Mouse (Mus musculus) liver, embryonic 16.5 days (tissue): ENCODE results near the gene Lcn2. TPM values are rescaled to one million over a fixed set of nuclear protein-coding genes. Genes with fewer than 3 reads are reported as not detected.

Experiments used
- ATAC-seq: fragments of 200-750 bp; cut with Nextera tagmentation; 2 replicates; pipeline ENCODE4 v1.8.0; 2017; ENCODE audit warnings: low read depth, mild to moderate bottlenecking, moderate number of reproducible peaks, moderate library complexity
- H3K27ac ChIP-seq: fragments of 300-500 bp; sonication (generic); 2 replicates; pipeline ENCODE4 v1.5.1; 2014; ENCODE audit warnings: mild to moderate bottlenecking, low read length
- H3K27me3 ChIP-seq: fragments of 300-500 bp; sonication (generic); 2 replicates; pipeline ENCODE4 v1.6.1; 2014; ENCODE audit warnings: low read depth, low read length, mixed read lengths; ENCODE audit not compliant: control insufficient read depth, insufficient read depth
- H3K36me3 ChIP-seq: fragments of 300-500 bp; sonication (generic); 2 replicates; pipeline ENCODE4 v1.6.1; 2014; ENCODE audit warnings: mild to moderate bottlenecking; ENCODE audit not compliant: control insufficient read depth, insufficient read depth
- H3K4me1 ChIP-seq: fragments of 300-500 bp; sonication (generic); 2 replicates; pipeline ENCODE4 v1.6.1; 2014; ENCODE audit warnings: low read depth, low read length, mixed read lengths; ENCODE audit not compliant: control insufficient read depth
- H3K4me2 ChIP-seq: fragments of 300-500 bp; sonication (generic); 2 replicates; pipeline ENCODE4 v1.6.1; 2014; ENCODE audit warnings: low read depth, low read length, mixed read lengths
- H3K4me3 ChIP-seq: fragments of 300-500 bp; sonication (generic); 2 replicates; pipeline ENCODE4 v1.5.1; 2014; ENCODE audit warnings: low read depth, mild to moderate bottlenecking, low read length
- H3K9ac ChIP-seq: fragments of 300-500 bp; sonication (generic); 2 replicates; pipeline ENCODE4 v1.6.1; 2014; ENCODE audit warnings: low read depth, low read length
- H3K9me3 ChIP-seq: fragments of 300-500 bp; sonication (generic); replicated peaks from 2 replicates; pipeline ENCODE4 v1.6.1; 2016; ENCODE audit warnings: low read length; ENCODE audit not compliant: control insufficient read depth
- WGBS: fragments of 180-500 bp; shearing (Covaris S2); extraction: QIAGEN DNeasy Blood & Tissue Kit; methylation state at CpG from one replicate; pipeline ENCODE4 v1.1.7; 2014; ENCODE audit not compliant: insufficient replicate concordance; 5-methylcytosine and 5-hydroxymethylcytosine counted together
- polyA plus RNA-seq: library from polyadenylated mRNA; unstranded; fragments of >200 nt; fragmentation: Nextera tagmentation; extraction: Ambion mirVana; gene quantifications from 2 replicates; pipeline ENCODE4 v1.2.1, GENCODE M21; 2015

Lcn2 gene
- polyA plus RNA-seq, 1 experiment from 2014 or later: 273 TPM

- H3K36me3 ChIP-seq: no peaks in the 10 kb centered on the region
- no peaks in the 10 kb centered on the region for H3K9me3 ChIP-seq
- no peak for ATAC-seq
- WGBS: 40% methylated on average over 6 of the region's 6 CpGs
- H3K4me1 ChIP-seq: peaks cover 16% of the 10 kb centered on the region
- H3K27me3 ChIP-seq: peaks cover 38% of the 10 kb centered on the region
- no peak overlapping the region for H3K9ac ChIP-seq
- no peak overlapping the region for H3K4me2 ChIP-seq
- no peak overlapping the region for H3K4me3 ChIP-seq
- H3K27ac ChIP-seq: no peak overlapping the region
Measured at GRCm38 (mm10) chr2:32353836-32354235, 34.2 kb downstream of the Lcn2 start.

DNA sequence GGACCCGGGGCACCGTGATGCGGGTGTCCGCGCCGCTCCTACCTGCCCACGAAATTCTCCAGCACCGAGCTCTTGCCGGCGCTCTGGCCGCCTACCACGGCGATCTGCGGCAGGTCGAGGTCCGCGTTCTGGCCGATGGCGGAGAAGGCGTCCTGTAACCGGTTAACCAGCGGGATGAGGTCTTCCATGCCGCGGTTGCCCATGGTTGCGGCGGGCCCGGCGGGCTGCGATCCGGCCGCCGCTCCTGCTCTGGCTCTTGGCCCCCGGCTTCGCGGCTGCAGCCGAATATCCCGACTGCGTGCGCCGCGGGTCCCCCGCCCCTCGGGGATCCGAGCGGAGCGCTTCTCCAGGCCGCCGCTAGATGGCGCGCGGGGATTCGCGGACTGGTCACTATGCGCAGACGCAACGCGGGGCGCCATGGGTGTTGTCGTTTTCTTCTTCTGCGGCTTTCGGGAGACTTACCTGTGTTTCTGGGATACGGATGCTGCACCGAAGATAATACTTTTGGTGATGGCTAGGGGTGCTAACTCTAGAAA is 35.0 kb downstream of the Lcn2 start, which contains the start of gene Dnm1:
Gene Dnm1, minus strand, starts transcription at position 332 of the 536 bp plus-strand sequence.
- Histone ChIP-seq H3K4me3 (peak within 1 kb of the TSS; percentile 58), H3K9me3 (no peaks in the 10 kb centered on the region), H3K9ac (peak within 1 kb of the TSS; percentile 45; the same call in 1 of the 2 replicates), H3K4me1 (peaks cover 16% of the 10 kb centered on the region), H3K4me2 (peak within 1 kb of the TSS; percentile 93), H3K27me3 (peaks cover 38% of the 10 kb centered on the region), H3K27ac (no peak within 1 kb of the TSS), H3K36me3 (no peaks in the 10 kb centered on the region)
- peak; percentile 67 for ATAC-seq
- WGBS: under 1% methylated on average over 63 of the region's 63 CpGs

GRCm38 (mm10) chr2:32352151-32353006 is 35.7 kb downstream of the Lcn2 start, which contains the start of gene Ciz1:
Gene Ciz1 (plus strand): TSS chr2:32352327.
- H3K4me3 ChIP-seq: peak within 1 kb of the TSS; percentile 58
- H3K9me3 ChIP-seq: no peaks in the 10 kb centered on the region
- no peak within 1 kb of the TSS for H3K27ac ChIP-seq
- ATAC-seq: peak; percentile 20; the same call in 1 of the 2 replicates
- peak within 1 kb of the TSS; percentile 45; the same call in 1 of the 2 replicates for H3K9ac ChIP-seq
- H3K36me3 ChIP-seq: no peaks in the 10 kb centered on the region
- peaks cover 16% of the 10 kb centered on the region for H3K4me1 ChIP-seq
- 1% methylated on average over 47 of the region's 52 CpGs for WGBS
- peaks cover 38% of the 10 kb centered on the region for H3K27me3 ChIP-seq
- peak within 1 kb of the TSS; percentile 93 for H3K4me2 ChIP-seq

GRCm38 (mm10) chr2:32351471-32351961 is 36.5 kb downstream of the Lcn2 start:
- no peak overlapping the region for H3K27ac ChIP-seq
- ATAC-seq: no peak
- H3K27me3 ChIP-seq: peaks cover 38% of the 10 kb centered on the region
- H3K4me3 ChIP-seq: no peak overlapping the region
- H3K4me1 ChIP-seq: peaks cover 16% of the 10 kb centered on the region
- H3K9me3 ChIP-seq: no peaks in the 10 kb centered on the region
- H3K36me3 ChIP-seq: no peaks in the 10 kb centered on the region
- no peak overlapping the region for H3K4me2 ChIP-seq
- 36% methylated on average over 9 of the region's 9 CpGs for WGBS
- H3K9ac ChIP-seq: no peak overlapping the region

GRCm38 (mm10) chr2:32350471-32351051 is 37.5 kb downstream of the Lcn2 start:
- Histone ChIP-seq H3K4me2 (no peak overlapping the region), H3K27ac (no peak overlapping the region), H3K9me3 (no peaks in the 10 kb centered on the region), H3K9ac (no peak overlapping the region), H3K36me3 (no peaks in the 10 kb centered on the region), H3K4me3 (no peak overlapping the region), H3K27me3 (peaks cover 38% of the 10 kb centered on the region), H3K4me1 (peaks cover 16% of the 10 kb centered on the region; the same call in 1 of the 2 replicates)
- ATAC-seq: no peak
- WGBS: 39% methylated on average over 13 of the region's 13 CpGs

GRCm38 (mm10) chr2:32349625-32350255 is 38.3 kb downstream of the Lcn2 start:
- Histone ChIP-seq H3K27me3 (peaks cover 38% of the 10 kb centered on the region), H3K9me3 (no peaks in the 10 kb centered on the region), H3K27ac (no peak overlapping the region), H3K9ac (no peak overlapping the region), H3K4me1 (peaks cover 16% of the 10 kb centered on the region; the same call in 1 of the 2 replicates), H3K4me3 (no peak overlapping the region), H3K36me3 (no peaks in the 10 kb centered on the region), H3K4me2 (no peak overlapping the region)
- ATAC-seq: no peak
- 49% methylated on average over 8 of the region's 8 CpGs for WGBS

GRCm38 (mm10) chr2:32348311-32348710 is 39.7 kb downstream of the Lcn2 start:
- WGBS: 69% methylated on average over 11 of the region's 11 CpGs
- no peak for ATAC-seq
- no peak overlapping the region for H3K4me3 ChIP-seq
- no peaks in the 10 kb centered on the region for H3K9me3 ChIP-seq
- H3K9ac ChIP-seq: no peak overlapping the region
- peaks cover 38% of the 10 kb centered on the region for H3K27me3 ChIP-seq
- peaks cover 8% of the 10 kb centered on the region; the same call in 1 of the 2 replicates for H3K4me1 ChIP-seq
- no peaks in the 10 kb centered on the region for H3K36me3 ChIP-seq
- no peak overlapping the region for H3K27ac ChIP-seq
- no peak overlapping the region for H3K4me2 ChIP-seq

DNA sequence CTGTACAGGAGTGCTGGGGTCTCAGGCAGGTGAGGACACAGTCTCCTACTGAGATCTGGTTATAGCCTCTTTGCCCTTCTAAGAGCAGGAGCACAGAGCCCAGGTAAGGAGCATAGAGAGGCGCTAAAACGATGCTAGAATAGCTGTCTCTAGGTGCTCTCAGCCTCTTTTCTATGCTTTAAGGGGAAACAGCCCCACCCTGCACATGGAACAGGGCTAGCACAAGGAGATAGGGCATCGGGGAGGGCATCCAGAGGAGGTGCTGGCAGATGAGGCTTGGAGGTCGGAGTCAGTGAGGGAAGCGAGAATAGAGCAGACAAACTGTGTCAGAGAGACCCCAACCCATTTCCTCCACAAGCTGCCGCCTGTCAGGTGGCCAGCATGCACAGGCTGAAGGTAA is 41.0 kb downstream of the Lcn2 start:
- no peak for ATAC-seq
- H3K4me1 ChIP-seq: no peaks in the 10 kb centered on the region
- H3K9ac ChIP-seq: no peak overlapping the region
- H3K27ac ChIP-seq: no peak overlapping the region
- no peak overlapping the region for H3K4me2 ChIP-seq
- no peaks in the 10 kb centered on the region for H3K9me3 ChIP-seq
- H3K27me3 ChIP-seq: peaks cover 26% of the 10 kb centered on the region
- H3K4me3 ChIP-seq: no peak overlapping the region
- 59% methylated on average over 6 of the region's 6 CpGs for WGBS
- H3K36me3 ChIP-seq: no peaks in the 10 kb centered on the region
